Mouse (Mus musculus) cerebellum, postnatal 14 days (tissue): ENCODE measurements around the gene Map4k5.
A peak's percentile ranks its signal among the peaks of the same experiment; 100 is the strongest.

Experiments
- DNase-seq, 2 experiments: peaks; one replicate each; pipeline ENCODE4 v3.0.0; 2021; ENCODE audit warnings: mixed read lengths in 2 of 2

The Map4k5 gene

GRCm38 (mm10) chr12:69783247-69784025 lies 109.6 kb downstream of the Map4k5 start:
- DNase-seq: no peak

- no peak for DNase-seq
Observed at GRCm38 (mm10) chr12:69781935-69782650, 110.9 kb downstream of the Map4k5 start.

GRCm38 (mm10) chr12:69781480-69781879 lies 111.5 kb downstream of the Map4k5 start:
- DNase-seq: no peak

GRCm38 (mm10) chr12:69777957-69778356 lies 115.0 kb downstream of the Map4k5 start:
- DNase-seq: no peak

- no peak for DNase-seq
Observed at GRCm38 (mm10) chr12:69777341-69777730, 115.7 kb downstream of the Map4k5 start.

- DNase-seq: no peak
Observed at GRCm38 (mm10) chr12:69776607-69777340, 116.2 kb downstream of the Map4k5 start.

GRCm38 (mm10) chr12:69768841-69769240 lies 124.2 kb downstream of the Map4k5 start:
- DNase-seq: no peak

GRCm38 (mm10) chr12:69767476-69768258 lies 125.3 kb downstream of the Map4k5 start:
- DNase-seq: no peak

GRCm38 (mm10) chr12:69766185-69766904 lies 126.7 kb downstream of the Map4k5 start:
- no peak for DNase-seq

GRCm38 (mm10) chr12:69765543-69765942 lies 127.5 kb downstream of the Map4k5 start:
- peak in 1 of 2 experiments; percentile 21 for DNase-seq

- DNase-seq: no peak
Observed at GRCm38 (mm10) chr12:69761603-69762002, 131.4 kb downstream of the Map4k5 start.

- DNase-seq: peak in 1 of 2 experiments; percentile 37
Observed at GRCm38 (mm10) chr12:69760743-69761406, 132.1 kb downstream of the Map4k5 start.

GRCm38 (mm10) chr12:69760014-69760413 lies 133.0 kb downstream of the Map4k5 start:
- no peak for DNase-seq

- no peak for DNase-seq
Observed at GRCm38 (mm10) chr12:69759267-69759885, 133.6 kb downstream of the Map4k5 start.

- DNase-seq: peak; percentile 54 to 55
Observed at GRCm38 (mm10) chr12:69758221-69759185, 134.5 kb downstream of the Map4k5 start.

- peak; percentile 92 for DNase-seq
Observed at GRCm38 (mm10) chr12:69757418-69758141, 135.4 kb downstream of the Map4k5 start.

GRCm38 (mm10) chr12:69756015-69756414 lies 137.0 kb downstream of the Map4k5 start:
- DNase-seq: no peak

GRCm38 (mm10) chr12:69753936-69754335 lies 139.1 kb downstream of the Map4k5 start:
- no peak for DNase-seq
